Mouse (Mus musculus) cerebellum, postnatal 4 days (tissue): ENCODE measurements around the gene Rab33b.
"Not testable (repeated sequence)": the region's sequence is repeated elsewhere in the genome, so short reads cannot be mapped to it uniquely, and the experiment has no call there.

Experiments used
- DNase-seq, 2 experiments: peaks; one replicate each; pipeline ENCODE4 v3.0.0; 2022; ENCODE audit warnings: low spot score in 2 of 2, mixed read lengths in 1 of 2

Rab33b gene

DNA sequence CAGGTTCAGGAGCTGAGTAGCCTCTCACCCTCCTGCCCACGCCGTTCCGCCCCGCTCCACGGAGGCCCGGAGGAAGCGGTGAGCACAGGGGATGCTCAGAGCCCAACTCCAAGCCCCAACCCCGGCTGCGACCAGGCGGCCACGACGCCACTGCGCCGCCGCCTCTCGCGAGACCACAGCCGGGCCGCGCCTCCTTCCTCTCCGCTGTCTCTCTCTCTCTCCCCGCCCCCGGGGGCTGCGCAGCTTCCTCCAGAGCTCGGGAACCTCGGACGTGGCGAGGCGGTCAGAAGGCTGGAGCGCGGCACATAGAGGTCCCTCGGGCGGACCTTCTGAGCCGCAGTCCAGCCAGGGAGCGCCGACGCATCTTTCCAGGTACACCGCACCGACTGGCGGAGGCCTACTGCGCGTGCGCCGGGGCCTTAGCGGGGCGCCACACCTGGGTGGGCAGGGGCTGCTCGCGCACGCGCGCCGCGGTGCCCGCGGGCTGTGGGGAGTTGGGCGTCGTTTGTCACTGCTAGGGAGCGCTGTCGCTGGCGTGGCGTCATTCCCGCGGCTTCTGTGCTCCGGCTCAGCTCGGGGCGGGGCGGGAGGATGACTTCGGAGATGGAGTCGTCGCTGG, at the start of gene Rab33b:
Rab33b (plus strand) TSS at position 180 of the 619 bp plus-strand sequence.
- peak; percentile 96 for DNase-seq

DNA sequence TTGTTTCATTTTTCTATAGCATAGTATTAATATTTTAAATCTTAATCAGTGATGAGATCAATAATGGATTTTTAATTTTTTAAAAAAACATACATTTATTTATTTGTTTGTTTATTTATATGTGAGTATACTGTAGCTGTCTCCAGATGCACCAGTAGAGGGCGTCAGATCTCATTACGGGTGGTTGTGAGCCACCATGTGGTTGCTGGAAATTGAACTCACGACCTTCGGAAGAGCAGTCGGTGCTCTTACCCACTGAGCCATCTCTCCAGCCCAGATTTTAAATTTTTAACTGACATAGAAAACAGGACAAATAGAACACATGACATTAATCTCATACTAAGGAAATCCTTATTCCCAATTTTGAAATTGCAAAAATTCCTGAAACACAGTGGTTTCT, 49.4 kb upstream of the Rab33b start:
- DNase-seq, result not testable (repeated sequence)

DNA sequence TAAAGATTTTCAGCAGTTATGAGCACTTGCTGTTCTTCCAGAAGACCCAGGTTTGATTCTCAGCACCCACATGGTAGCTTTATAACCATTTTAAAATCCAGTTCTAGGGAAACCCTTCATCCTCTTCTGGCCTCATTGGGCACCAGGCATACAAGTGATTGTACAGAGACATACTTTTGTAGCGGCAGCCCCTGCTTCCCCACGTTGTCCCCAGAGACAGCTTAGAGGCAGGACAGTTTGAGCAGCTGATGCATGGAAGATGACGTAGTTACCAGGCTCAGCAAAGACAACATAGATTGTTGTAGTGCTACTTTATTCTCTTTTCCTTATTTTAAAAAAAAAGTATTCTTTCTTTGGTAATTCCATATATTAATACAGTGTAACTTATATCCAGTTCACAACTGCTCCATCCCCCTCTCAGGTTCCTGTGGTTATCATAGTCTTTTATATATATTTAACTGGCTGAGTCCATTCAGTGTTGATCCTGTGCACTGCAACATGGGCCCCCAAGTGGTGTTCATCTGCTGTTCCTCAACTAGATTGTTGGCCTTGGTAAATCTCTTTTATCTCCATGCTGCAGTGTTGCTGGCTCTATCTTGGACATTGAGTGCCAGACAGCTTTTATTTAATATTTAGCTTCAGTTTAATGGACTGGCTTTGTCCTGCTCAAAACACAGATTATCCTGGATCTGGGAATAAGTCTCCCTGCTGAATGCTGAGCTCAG, 48.7 kb upstream of the Rab33b start:
- DNase-seq, result no peak

GRCm38 (mm10) chr3:51468530-51468929, 15.2 kb upstream of the Rab33b start:
- DNase-seq, result no peak

DNA sequence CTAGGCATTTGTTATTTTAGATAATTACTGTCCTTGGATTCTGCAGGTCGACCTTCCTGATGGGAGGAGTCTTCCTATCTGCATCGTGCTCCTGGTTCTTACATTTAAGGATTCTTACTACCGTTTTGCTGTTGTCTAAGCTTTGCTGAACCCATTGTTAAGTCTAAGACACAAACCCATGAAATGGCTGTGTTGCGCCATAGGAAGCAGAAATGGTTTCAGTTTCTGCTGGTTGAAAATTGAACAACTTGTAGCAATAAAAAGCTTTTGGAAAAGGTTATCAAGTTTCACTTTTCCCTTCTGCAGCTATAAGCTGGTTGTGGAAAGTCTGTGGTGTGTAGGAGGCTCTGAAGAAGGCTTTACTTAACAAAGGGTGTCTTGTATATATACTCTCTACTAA, 8.0 kb upstream of the Rab33b start:
- no peak for DNase-seq

GRCm38 (mm10) chr3:51479893-51480292, 3.8 kb upstream of the Rab33b start:
- DNase-seq, result no peak

DNA sequence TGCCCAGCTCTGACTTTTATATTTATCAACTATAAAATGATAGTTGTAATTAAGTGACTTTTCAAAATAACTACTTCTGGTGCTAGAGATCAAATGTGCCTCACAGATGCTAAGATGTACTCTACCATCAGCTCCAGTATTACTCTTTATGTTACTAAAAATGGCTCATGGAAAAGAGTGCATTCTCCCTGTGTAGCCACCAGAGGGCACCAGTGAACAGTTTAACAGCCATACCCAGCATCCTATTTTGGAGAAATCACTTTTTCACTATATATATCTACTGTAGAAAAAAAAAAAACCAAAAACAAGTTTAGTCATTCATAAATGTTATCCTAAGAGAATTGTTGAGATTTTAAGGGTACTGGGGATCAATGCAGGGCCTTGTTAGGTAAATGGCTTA, 2.7 kb upstream of the Rab33b start:
- DNase-seq, result peak in 1 of 2 experiments; percentile 63

DNA sequence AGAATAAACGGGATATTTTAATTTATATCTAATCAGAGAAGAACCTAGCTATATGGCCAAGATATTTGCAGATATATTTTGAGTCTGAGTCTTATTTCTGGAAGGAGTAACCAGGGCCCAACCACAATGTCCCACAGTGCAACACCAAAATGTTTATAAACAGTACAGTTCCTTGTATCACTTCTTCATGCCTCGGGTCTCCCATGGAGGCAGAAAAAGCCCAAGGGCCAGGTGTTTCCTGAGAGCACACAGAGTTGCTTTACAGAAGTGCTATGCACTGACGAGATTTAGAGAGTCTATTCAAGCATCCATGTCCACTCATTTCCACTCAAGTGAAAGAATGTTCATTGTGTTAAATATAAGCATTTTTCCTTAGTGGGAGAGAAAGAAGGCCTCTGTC, 1.8 kb upstream of the Rab33b start:
- no peak for DNase-seq

DNA sequence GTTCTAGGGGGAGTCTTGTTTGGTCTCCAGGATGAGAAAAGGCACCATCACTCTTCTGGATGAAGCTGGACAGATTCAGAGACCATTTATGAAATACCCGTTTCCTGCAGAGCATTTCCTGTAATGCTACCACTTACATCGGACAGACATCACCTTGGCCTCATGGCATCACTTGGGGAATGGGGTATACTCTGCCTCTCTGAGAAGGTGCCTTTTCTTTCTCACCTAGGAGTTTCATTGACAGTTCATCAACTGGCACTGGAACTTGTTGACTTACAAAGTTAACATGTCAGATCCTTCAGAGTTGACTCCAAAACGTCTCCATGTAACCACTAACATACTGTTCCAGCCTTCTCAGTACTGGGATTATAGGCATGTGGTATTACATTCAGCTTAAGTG, 939 bp upstream of the Rab33b start:
- no peak for DNase-seq

- DNase-seq, result no peak
Measured at GRCm38 (mm10) chr3:51484370-51484769, 650 bp downstream of the Rab33b start.

DNA sequence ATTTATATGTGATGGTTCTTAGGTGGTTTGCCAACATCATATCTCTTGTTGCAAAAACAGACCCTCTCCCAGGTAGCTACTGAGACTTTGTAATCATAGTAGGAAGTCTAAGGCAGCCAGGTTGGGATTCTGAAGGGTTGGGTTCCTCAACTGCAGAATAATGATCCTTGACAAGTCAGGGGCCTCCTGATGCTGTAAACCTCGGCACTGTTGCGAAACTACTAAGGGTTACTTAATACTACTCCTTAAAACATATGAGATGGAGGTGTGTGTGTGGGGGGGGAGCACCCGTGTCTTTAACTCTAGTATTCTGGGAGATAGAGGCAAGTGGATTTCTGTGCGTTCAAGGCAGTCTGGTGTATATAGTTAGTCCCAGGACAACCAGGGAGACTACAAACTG, 1.6 kb downstream of the Rab33b start:
- no peak for DNase-seq

DNA sequence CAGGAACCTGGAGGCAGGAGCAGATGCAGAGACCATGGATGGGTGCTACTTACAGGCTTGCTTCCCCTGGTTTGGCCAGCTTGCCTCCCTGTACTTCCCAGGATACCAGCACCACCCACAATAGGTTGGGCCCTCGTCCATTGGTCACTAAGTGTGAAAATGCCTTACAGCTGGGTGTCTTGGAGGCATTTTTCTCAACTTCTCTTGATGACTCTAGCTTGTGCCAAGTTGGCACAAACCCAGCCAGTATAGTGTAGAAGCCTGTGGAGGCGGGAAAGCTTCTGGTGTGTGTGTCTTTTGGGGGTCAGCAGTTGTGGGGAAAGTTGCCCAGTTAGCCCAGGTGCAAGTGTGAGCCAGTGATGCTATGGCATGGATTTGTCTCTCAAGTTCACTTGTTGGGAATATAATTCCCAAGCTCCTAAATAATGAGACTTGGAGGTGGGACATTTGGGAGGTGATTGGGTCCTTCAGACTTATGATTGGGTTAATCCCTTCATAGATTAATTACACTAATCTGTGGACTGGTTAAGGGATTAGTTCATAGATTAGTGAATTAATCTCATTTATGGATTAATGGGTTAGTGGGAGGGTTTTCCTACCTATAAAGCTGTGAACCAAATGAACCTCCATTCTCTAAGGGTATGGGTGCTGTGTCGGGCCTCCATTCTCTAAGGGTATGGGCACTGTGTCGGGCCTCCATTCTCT, 2.9 kb downstream of the Rab33b start:
- DNase-seq, result no peak

GRCm38 (mm10) chr3:51490088-51490753, 6.5 kb downstream of the Rab33b start:
- no peak for DNase-seq

DNA sequence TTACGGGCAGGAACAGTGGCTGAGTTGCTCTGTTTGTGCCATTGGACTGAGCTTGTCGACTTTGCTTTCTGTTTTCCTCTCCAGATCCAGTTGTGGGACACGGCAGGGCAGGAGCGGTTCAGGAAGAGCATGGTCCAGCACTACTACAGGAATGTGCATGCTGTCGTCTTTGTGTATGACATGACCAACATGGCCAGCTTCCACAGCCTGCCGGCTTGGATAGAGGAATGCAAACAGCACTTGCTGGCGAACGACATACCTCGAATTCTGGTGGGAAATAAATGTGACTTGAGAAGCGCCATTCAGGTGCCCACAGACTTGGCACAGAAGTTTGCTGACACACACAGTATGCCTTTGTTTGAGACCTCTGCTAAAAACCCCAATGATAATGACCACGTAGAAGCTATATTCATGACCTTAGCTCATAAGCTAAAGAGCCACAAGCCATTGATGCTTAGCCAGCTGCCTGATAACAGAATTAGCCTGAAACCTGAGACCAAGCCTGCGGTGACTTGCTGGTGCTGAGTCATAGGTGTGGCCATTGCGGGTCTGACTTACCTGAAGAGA, 9.6 kb downstream of the Rab33b start:
- no peak for DNase-seq

- DNase-seq, result no peak
Measured at GRCm38 (mm10) chr3:51494466-51494865, 10.7 kb downstream of the Rab33b start.

- DNase-seq, result no peak
Measured at GRCm38 (mm10) chr3:51495646-51496045, 11.9 kb downstream of the Rab33b start.

GRCm38 (mm10) chr3:51497978-51498377, 14.3 kb downstream of the Rab33b start:
- DNase-seq, result no peak

DNA sequence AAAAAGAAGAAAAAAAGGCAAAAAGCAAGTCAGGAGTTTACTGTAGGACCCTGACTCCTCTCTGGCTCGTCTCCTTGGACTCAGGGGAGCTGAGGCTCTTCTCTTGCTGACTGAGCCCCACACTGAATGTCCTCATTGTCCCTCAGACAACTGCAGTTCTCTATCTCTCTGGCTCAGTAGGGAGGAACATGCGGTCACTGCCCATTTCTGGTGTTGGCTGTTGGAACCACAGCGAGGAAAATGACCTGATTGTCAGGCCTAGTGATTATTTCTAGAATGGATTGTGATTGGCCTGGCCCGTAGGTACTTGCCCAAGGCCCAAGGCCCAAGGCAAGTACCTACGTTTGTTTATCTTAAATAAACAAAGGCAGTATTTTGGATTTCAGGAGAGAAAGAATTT, 14.9 kb downstream of the Rab33b start:
- DNase-seq, result no peak

DNA sequence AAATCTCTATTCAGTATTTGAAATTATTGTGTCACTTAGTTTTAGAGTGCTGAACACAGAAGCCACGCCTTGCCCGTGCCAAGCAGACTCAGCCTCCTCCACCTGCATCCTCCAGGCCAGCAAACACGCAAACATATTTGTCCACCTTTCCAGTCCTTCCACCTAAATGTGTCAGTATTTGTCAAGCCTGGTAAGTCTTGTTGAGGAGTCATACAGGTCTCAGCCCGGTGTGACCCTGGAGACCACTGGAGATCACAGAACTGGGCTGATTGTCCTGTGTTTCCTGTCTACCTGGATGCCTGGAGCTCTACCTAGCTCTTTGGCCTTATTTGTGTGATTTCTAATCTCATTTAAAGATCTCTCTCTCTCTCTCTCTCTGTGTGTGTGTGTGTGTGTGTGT, 16.2 kb downstream of the Rab33b start:
- DNase-seq, result no peak

GRCm38 (mm10) chr3:51504385-51504952, 20.7 kb downstream of the Rab33b start:
- DNase-seq, result no peak

- DNase-seq, result peak in 1 of 2 experiments; percentile 17
Measured at GRCm38 (mm10) chr3:51505465-51505864, 21.7 kb downstream of the Rab33b start.

GRCm38 (mm10) chr3:51510903-51511302, 27.2 kb downstream of the Rab33b start:
- peak; percentile 55 to 73 for DNase-seq
